8 mouse cellular contexts compared by ENCODE assay signal in the genomic region with DNA sequence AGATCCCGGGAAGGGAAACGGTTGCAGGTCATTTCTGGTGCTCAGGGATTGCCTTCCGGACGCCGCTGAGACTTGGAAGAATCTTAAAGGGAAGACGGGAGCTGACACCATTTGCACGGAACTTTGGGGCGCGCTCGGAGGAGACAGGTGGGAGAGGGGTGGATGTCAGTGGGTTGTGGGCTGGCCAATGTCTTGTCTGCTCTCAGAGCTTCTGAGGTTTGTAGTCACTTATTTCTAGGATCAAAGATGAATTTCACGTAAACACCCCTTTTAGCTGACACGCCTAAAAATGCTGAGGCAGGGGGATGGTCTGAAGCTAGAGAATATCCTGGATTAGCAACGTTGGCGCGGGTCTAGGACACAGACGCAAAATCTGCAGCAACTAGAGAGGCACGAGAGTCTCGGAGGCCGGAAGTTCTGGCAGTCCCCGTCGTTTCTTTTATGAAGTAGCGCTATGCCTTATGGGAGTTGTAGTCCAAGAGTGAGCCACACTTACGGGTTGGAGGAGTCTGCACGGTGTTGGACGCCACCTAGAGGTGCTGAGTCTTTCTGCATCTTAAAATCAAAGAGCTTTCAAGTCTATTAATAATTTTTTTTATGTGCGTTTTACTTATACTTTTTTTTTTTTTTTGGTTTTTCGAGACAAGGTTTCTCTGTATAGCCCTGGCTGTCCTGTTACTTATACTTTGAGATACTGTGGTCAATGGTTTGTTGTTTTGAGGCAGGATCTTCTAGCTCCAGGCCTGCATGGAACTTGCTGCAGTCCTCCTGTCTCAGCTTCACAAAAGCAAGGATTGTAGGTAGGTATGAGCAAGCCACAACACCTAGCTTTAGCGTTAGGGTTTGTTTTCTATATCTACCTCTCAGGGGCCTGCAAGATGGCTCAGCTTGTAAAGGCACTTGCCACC. TPM values are rescaled to one million over a fixed set of nuclear protein-coding genes. Genes with fewer than 3 reads are reported as not detected.
DNase-seq lines count a peak whose midpoint lies in the region; ATAC-seq lines count a peak whose summit lies in the region.

Gene Dnajc12 (plus strand): TSS at position 72 of the 908 bp plus-strand sequence.

- WGBS in hindbrain, embryonic 16.5 days = 0% methylated on average over 28 of the region's 28 CpGs
- WGBS in macrophage (ENCODE audit: missing documents) = under 1% methylated on average over 28 of the region's 28 CpGs

- no peaks in the 10 kb centered on the region for H3K79me2 ChIP-seq in macrophage (ENCODE audit: inconsistent target)

- peak within 1 kb of the TSS; percentile 73 for H3K9ac ChIP-seq in hindbrain, embryonic 16.5 days (ENCODE audit: low read depth, low read length)

- peak; percentile 95 for ATAC-seq in hindbrain, embryonic 16.5 days

- peak within 1 kb of the TSS; percentile 62 for H3K4me3 ChIP-seq in hindbrain, embryonic 16.5 days (ENCODE audit: low read length)
- peak within 1 kb of the TSS; percentile 71 for H3K4me3 ChIP-seq in macrophage (ENCODE audit: inconsistent target)

- DNase-seq in WW6 (ENCODE audit: low read depth, low spot score) = peak; percentile 80
- DNase-seq in cerebellum, postnatal 4 days (ENCODE audit: low spot score in 2 of 2) = peak; percentile 32 to 76
- peak; percentile 92 for DNase-seq in gastrocnemius, adult 18-20 months (ENCODE audit: low spot score)
- peak; percentile 75 to 82 for DNase-seq in left cerebral cortex, adult 18-20 months (ENCODE audit: low spot score in 2 of 2)
- peak; percentile 89 for DNase-seq in right cerebral cortex, adult 18-20 months
- DNase-seq in urinary bladder, postnatal 10 days (ENCODE audit: low spot score) = peak; percentile 14

- no peaks in the 10 kb centered on the region for H3K9me3 ChIP-seq in hindbrain, embryonic 16.5 days (ENCODE audit: control insufficient read depth, low read length)

- no peaks in the 10 kb centered on the region; the same call in 1 of the 2 replicates for H3K27me3 ChIP-seq in hindbrain, embryonic 16.5 days (replicated peaks; ENCODE audit: control insufficient read depth, insufficient read depth, low read length)

- H3K36me3 ChIP-seq in hindbrain, embryonic 16.5 days (ENCODE audit: control insufficient read depth, insufficient read depth, low read length) = no peaks in the 10 kb centered on the region
- H3K36me3 ChIP-seq in macrophage (ENCODE audit: inconsistent target) = no peaks in the 10 kb centered on the region

- H3K4me2 ChIP-seq in hindbrain, embryonic 16.5 days (ENCODE audit: low read length) = peak within 1 kb of the TSS; percentile 71

- peaks cover 9% of the 10 kb centered on the region for H3K4me1 ChIP-seq in hindbrain, embryonic 16.5 days (ENCODE audit: control insufficient read depth, insufficient read depth, low read depth, low read length)

- peak within 1 kb of the TSS; percentile 74 for H3K27ac ChIP-seq in hindbrain, embryonic 16.5 days (ENCODE audit: low read depth, low read length)
- H3K27ac ChIP-seq in macrophage = peak within 1 kb of the TSS; percentile 47

RNA-seq across cellular contexts. Expression of gene Dnajc12, which starts in this region (rescaled TPM):
- 10 to 100 TPM; 21.7 to 25.1 TPM for total RNA-seq in gastrocnemius, adult 18-20 months (2021)
- 18.1 and 22.8 TPM in 2 replicates for polyA plus RNA-seq in hindbrain, embryonic 16.5 days (2015; fragmentation: Nextera tagmentation; extraction: Ambion mirVana)
- total RNA-seq in left cerebral cortex, adult 18-20 months (2021) = 10 to 100 TPM; 26.2 to 31.6 TPM
- total RNA-seq in macrophage (2018; cell fraction: chromatin; rRNA removed) = 1 to 10 TPM; 1.3 to 8.2 (median 2.5) TPM
- 10 to 100 TPM in 9 of 26 experiments, 1 to 10 TPM in 17; 5.4 to 18.1 (median 9.7) TPM for total RNA-seq in macrophage (2018; cell fraction: cytosol; rRNA removed)
- total RNA-seq in macrophage (2018; cell fraction: nucleus; rRNA removed) = 1 to 10 TPM; 1.1 to 5.8 (median 3.2) TPM
- polyA plus RNA-seq in macrophage (2018) = 9.2 to 14.2 TPM (median 9.3 TPM) in 3 replicates

Comparison
In these comparisons a context has a peak if more than half of its experiments do, and no peak if none do; other contexts are left out.
1. Peak in every context shown above with its lines: DNase-seq, ATAC-seq, H3K4me3 ChIP-seq and H3K27ac ChIP-seq.
2. DNase-seq: peak in every context shown above with its lines; median percentile 92 in gastrocnemius, adult 18-20 months; 89 in right cerebral cortex, adult 18-20 months; 80 in WW6; 78 in left cerebral cortex, adult 18-20 months; 54 in cerebellum, postnatal 4 days; 14 in urinary bladder, postnatal 10 days.